Mouse (Mus musculus): Measurements from ENCODE around the gene Olfr1484. TPM values are rescaled to one million over a fixed set of nuclear protein-coding genes. Genes with fewer than 3 reads are reported as not detected.
"Not testable (repeated sequence)": the region's sequence is repeated elsewhere in the genome, so short reads cannot be mapped to it uniquely, and the experiment has no call there.

Gene Olfr1484
- not detected for polyA plus RNA-seq (2017; shearing (Covaris generic))

GRCm38 (mm10) chr19:13583211-13583610, at the start of gene Olfr1484:
Olfr1484 (plus strand) TSS chr19:13583511.
- ATAC-seq = no peak

GRCm38 (mm10) chr19:13617075-13617474, 33.8 kb downstream of the Olfr1484 start, which contains the start of gene Olfr1487:
Olfr1487 (plus strand) TSS chr19:13617375.
- ATAC-seq = not testable (repeated sequence)

GRCm38 (mm10) chr19:13631321-13631720, 48.0 kb downstream of the Olfr1484 start, which contains the start of gene Olfr1489:
Olfr1489 (plus strand) TSS chr19:13631621.
- no peak for ATAC-seq

Other genes starting within 250 kb of the Olfr1484 start
- gene Olfr1466, start 244.6 kb upstream of the Olfr1484 start, polyA plus RNA-seq (2017; shearing (Covaris generic)) = not detected
- gene Olfr1467, start 221.3 kb upstream of the Olfr1484 start, polyA plus RNA-seq (2017; shearing (Covaris generic)) = not detected
- under 1 TPM in 1 of 2 experiments, not detected in 1; 0.61 TPM for gene Olfr1469, start 175.7 kb upstream of the Olfr1484 start, polyA plus RNA-seq (2017; shearing (Covaris generic))
- not detected for gene Olfr1471, start 140.1 kb upstream of the Olfr1484 start, polyA plus RNA-seq (2017; shearing (Covaris generic))
- gene Olfr1472, start 127.4 kb upstream of the Olfr1484 start, polyA plus RNA-seq (2017; shearing (Covaris generic)) = under 1 TPM in 1 of 2 experiments, not detected in 1; 0.36 TPM
- not detected for gene Olfr1474, start 113.9 kb upstream of the Olfr1484 start, polyA plus RNA-seq (2017; shearing (Covaris generic))
- gene Olfr1475, start 103.3 kb upstream of the Olfr1484 start, polyA plus RNA-seq (2017; shearing (Covaris generic)) = not detected
- under 1 TPM in 1 of 2 experiments, not detected in 1; 0.11 TPM for gene Olfr1477, start 83.0 kb upstream of the Olfr1484 start, polyA plus RNA-seq (2017; shearing (Covaris generic))
- not detected for gene Olfr1480, start 55.6 kb upstream of the Olfr1484 start, polyA plus RNA-seq (2017; shearing (Covaris generic))
- gene Olfr1487, start 33.9 kb downstream of the Olfr1484 start, polyA plus RNA-seq (2017; shearing (Covaris generic)) = not detected
- gene Olfr1489, start 48.1 kb downstream of the Olfr1484 start, polyA plus RNA-seq (2017; shearing (Covaris generic)) = not detected
- not detected for gene Olfr1490, start 67.6 kb downstream of the Olfr1484 start, polyA plus RNA-seq (2017; shearing (Covaris generic))
- gene Olfr1491, start 113.8 kb downstream of the Olfr1484 start, polyA plus RNA-seq (2017; shearing (Covaris generic)) = not detected
- gene Olfr1493-ps1, start 139.8 kb downstream of the Olfr1484 start, polyA plus RNA-seq (2017; shearing (Covaris generic)) = not detected
- not detected for gene Olfr1494, start 156.2 kb downstream of the Olfr1484 start, polyA plus RNA-seq (2017; shearing (Covaris generic))
- gene Olfr1495, start 181.1 kb downstream of the Olfr1484 start, polyA plus RNA-seq (2017; shearing (Covaris generic)) = not detected
- gene Olfr1496, start 194.4 kb downstream of the Olfr1484 start, polyA plus RNA-seq (2017; shearing (Covaris generic)) = not detected
- not detected for gene Olfr1497, start 214.7 kb downstream of the Olfr1484 start, polyA plus RNA-seq (2017; shearing (Covaris generic))
- gene Olfr1499, start 235.9 kb downstream of the Olfr1484 start, polyA plus RNA-seq (2017; shearing (Covaris generic)) = under 1 TPM in 1 of 2 experiments, not detected in 1; 0.30 TPM
- not detected for gene Olfr1500, start 247.0 kb downstream of the Olfr1484 start, polyA plus RNA-seq (2017; shearing (Covaris generic))

All from activated CD4-positive, CD25-positive, alpha-beta regulatory T cell, adult 4 months (primary cell).